In genomic region chr8:54565603-54566260, GRCm38 (mm10) we compare ENCODE assay signal across 32 mouse cellular contexts. TPM values are rescaled to one million over a fixed set of nuclear protein-coding genes. Genes with fewer than 3 reads are reported as not detected.
DNase-seq lines count a peak whose midpoint lies in the region; ATAC-seq and TF ChIP-seq lines count a peak whose summit lies in the region.
"Had no signal": no experiment of that assay in that cellular context is flagged by ENCODE, and none has a peak within 500 bp of the region (broad histone marks: within the 10 kb centered on the region; RNA-seq: fewer than 3 reads in every experiment).

No protein-coding gene starts in this region.

- no peak overlapping the region for H3K4me3 ChIP-seq in gastrocnemius, adult 2 months
- no peak overlapping the region for H3K4me3 ChIP-seq in midbrain, embryonic 16.5 days (ENCODE audit: low read depth, low read length)
- H3K4me3 ChIP-seq: embryonic facial prominence, embryonic 12.5 days; embryonic facial prominence, embryonic 15.5 days; heart, embryonic 12.5 days; heart, embryonic 15.5 days had no signal

- 0 out of 4 replicates have a peak, but pooled peaks have one; percentile 7 to 36 for ATAC-seq in hematopoietic stem cell, adult 5-6 weeks (replicated peaks in 1 of 2; ENCODE audit: insufficient read depth in 1 of 2, low FRiP score in 2 of 2, low TSS enrichment in 1 of 2, low read depth in 1 of 2, poor library complexity in 2 of 2, severe bottlenecking in 2 of 2)
- no peak for ATAC-seq in midbrain, embryonic 16.5 days
- ATAC-seq: forebrain, embryonic 14.5 days; forebrain, postnatal 0 days; hindbrain, postnatal 0 days; inflammation-experienced regulatory T-cells, adult 6 months; intestine, embryonic 16.5 days; Patski had no signal

- H3K36me3 ChIP-seq in midbrain, embryonic 16.5 days (ENCODE audit: control insufficient read depth, insufficient read depth, low read length), result no peaks in the 10 kb centered on the region
- H3K36me3 ChIP-seq: embryonic facial prominence, embryonic 12.5 days; embryonic facial prominence, embryonic 15.5 days; heart, embryonic 12.5 days; heart, embryonic 15.5 days had no signal

- peak overlapping the region; percentile 83 for H3K27ac ChIP-seq in gastrocnemius, adult 2 months
- no peak overlapping the region for H3K27ac ChIP-seq in midbrain, embryonic 16.5 days (ENCODE audit: low read length)
- H3K27ac ChIP-seq: embryonic facial prominence, embryonic 12.5 days; embryonic facial prominence, embryonic 15.5 days; heart, embryonic 15.5 days; hindbrain, embryonic 14.5 days; hindbrain, postnatal 0 days had no signal

- peak; percentile 23 for DNase-seq in gastrocnemius, adult 2 months
- no peak for DNase-seq in gastrocnemius, adult 18-20 months (ENCODE audit: low spot score)
- DNase-seq in ZHBTc4 (ENCODE audit: low read depth, low spot score), result peak; percentile 6
- DNase-seq in cerebellum, postnatal 25 days, result no peak
- no peak for DNase-seq in right cerebral cortex, postnatal 4 days
- DNase-seq in thymus, postnatal 14 days, result no peak
- DNase-seq: adrenal gland, adult 2 months; adrenal gland, postnatal 25 days; cerebellum, adult 11-12 months; cerebellum, adult 8-10 months; cerebellum, postnatal 10 days; forebrain, postnatal 0 days; gastrocnemius, postnatal 10 days; gastrocnemius, postnatal 36 days; heart, adult 11 months; heart, postnatal 10 days; heart, postnatal 36 days had no signal

- TF ChIP-seq CTCF in gastrocnemius, adult 2 months (IDR thresholded peaks at IDR 0.05), result no peak

- intact Hi-C loops in gastrocnemius, adult 2 months (cut with DNase I), result no loop called here

- H3K27me3 ChIP-seq in midbrain, embryonic 16.5 days (ENCODE audit: control insufficient read depth, insufficient read depth, low read depth, low read length), result no peaks in the 10 kb centered on the region
- H3K27me3 ChIP-seq: embryonic facial prominence, embryonic 15.5 days; heart, embryonic 12.5 days; heart, embryonic 15.5 days; Patski had no signal

- no peaks in the 10 kb centered on the region for H3K9me3 ChIP-seq in midbrain, embryonic 16.5 days (replicated peaks; ENCODE audit: control insufficient read depth, low read length, poor library complexity, severe bottlenecking)
- H3K9me3 ChIP-seq: embryonic facial prominence, embryonic 12.5 days; embryonic facial prominence, embryonic 15.5 days; heart, embryonic 12.5 days; heart, embryonic 15.5 days had no signal

- no peak overlapping the region for H3K9ac ChIP-seq in midbrain, embryonic 16.5 days (ENCODE audit: low read depth, low read length)
- H3K9ac ChIP-seq: embryonic facial prominence, embryonic 12.5 days; embryonic facial prominence, embryonic 15.5 days; forebrain, postnatal 0 days; heart, embryonic 12.5 days; heart, embryonic 15.5 days; hindbrain, embryonic 14.5 days had no signal

- no peaks in the 10 kb centered on the region for H3K4me1 ChIP-seq in midbrain, embryonic 16.5 days (ENCODE audit: control insufficient read depth, insufficient read depth, low read length)
- H3K4me1 ChIP-seq: embryonic facial prominence, embryonic 15.5 days had no signal

- 90% methylated on average over 7 of the region's 7 CpGs for WGBS in midbrain, embryonic 16.5 days

- no peak overlapping the region for H3K4me2 ChIP-seq in midbrain, embryonic 16.5 days (ENCODE audit: low read length)
- H3K4me2 ChIP-seq: embryonic facial prominence, embryonic 12.5 days; embryonic facial prominence, embryonic 15.5 days; heart, embryonic 12.5 days; heart, embryonic 15.5 days; hindbrain, embryonic 14.5 days had no signal

RNA-seq across cellular contexts. Expression of gene Spata4, which starts 34.8 kb away (rescaled TPM):
- not detected for total RNA-seq in gastrocnemius, adult 2 months (2021)
- not detected for total RNA-seq in gastrocnemius, adult 18-20 months (2021)
- not detected in 2 replicates for total RNA-seq in hematopoietic stem cell, adult 5-6 weeks (2017)
- polyA plus RNA-seq in midbrain, embryonic 16.5 days (2015; fragmentation: Nextera tagmentation; extraction: Ambion mirVana), result 0.60 TPM in 1 of 2 replicates, not detected in the other
- total RNA-seq: ES-E14; forebrain, postnatal 0 days; gastrocnemius, postnatal 10 days; gastrocnemius, postnatal 36 days; heart, adult 8-10 months; heart, postnatal 10 days; heart, postnatal 36 days; hindbrain, postnatal 0 days had no signal
- polyA plus RNA-seq: adrenal gland, adult 2 months; embryonic facial prominence, embryonic 12.5 days; forebrain, embryonic 11.5 days; heart, embryonic 12.5 days; inflammation-experienced regulatory T-cells, adult 6 months; intestine, embryonic 16.5 days; Patski had no signal

RNA-seq across cellular contexts. Expression of gene Spcs3, which starts 35.9 kb away (rescaled TPM):
- 10 to 100 TPM; 26.6 to 27.7 TPM for total RNA-seq in gastrocnemius, adult 2 months (2021)
- 10 to 100 TPM; 24.0 to 29.4 TPM for total RNA-seq in gastrocnemius, adult 18-20 months (2021)
- total RNA-seq in hematopoietic stem cell, adult 5-6 weeks (2017), result 82.5 and 93.7 TPM in 2 replicates
- 50.4 and 52.7 TPM in 2 replicates for polyA plus RNA-seq in midbrain, embryonic 16.5 days (2015; fragmentation: Nextera tagmentation; extraction: Ambion mirVana)

RNA-seq across cellular contexts. Expression of gene Asb5, which starts 36.4 kb away (rescaled TPM):
- 100 to 1,000 TPM; 148 to 292 TPM for total RNA-seq in gastrocnemius, adult 2 months (2021)
- 100 to 1,000 TPM; 176 to 323 TPM for total RNA-seq in gastrocnemius, adult 18-20 months (2021)
- total RNA-seq in hematopoietic stem cell, adult 5-6 weeks (2017), result not detected in 2 replicates
- 4.9 and 6.0 TPM in 2 replicates for polyA plus RNA-seq in midbrain, embryonic 16.5 days (2015; fragmentation: Nextera tagmentation; extraction: Ambion mirVana)
- total RNA-seq: adrenal gland, adult 2 months had no signal
- polyA plus RNA-seq: inflammation-experienced regulatory T-cells, adult 6 months had no signal

Comparison
In these comparisons a context has a peak if more than half of its experiments do, and no peak if none do; other contexts are left out.
1. DNase-seq: peak in gastrocnemius, adult 2 months (single experiment) and ZHBTc4 (single experiment); none in gastrocnemius, adult 18-20 months (single experiment), cerebellum, postnatal 25 days (0 of 2), right cerebral cortex, postnatal 4 days (single experiment) and thymus, postnatal 14 days (single experiment).
2. RNA of gene Asb5, which starts 36.4 kb away (total RNA-seq): 176 to 323 TPM in gastrocnemius, adult 18-20 months and 148 to 292 TPM in gastrocnemius, adult 2 months; not detected in hematopoietic stem cell, adult 5-6 weeks; every median in the first group is over 100 times any median in the second.